9 mouse cellular contexts compared by ENCODE assay signal in genomic region chr11:95609924-95610323, GRCm38 (mm10). TPM values are rescaled to one million over a fixed set of nuclear protein-coding genes. Genes with fewer than 3 reads are reported as not detected.
A peak's percentile ranks its signal among the peaks of the same experiment; 100 is the strongest.
DNase-seq lines count a peak whose midpoint lies in the region; ATAC-seq and TF ChIP-seq lines count a peak whose summit lies in the region.
"Had no signal": no experiment of that assay in that cellular context is flagged by ENCODE, and none has a peak within 500 bp of the region (broad histone marks: within the 10 kb centered on the region; RNA-seq: fewer than 3 reads in every experiment).

No protein-coding gene starts in this region.

- no peaks in the 10 kb centered on the region for H3K9me3 ChIP-seq in heart, embryonic 10.5 days
- peaks cover 13% of the 10 kb centered on the region for H3K9me3 ChIP-seq in E14TG2a.4 (ENCODE audit: low read length)
- H3K9me3 ChIP-seq in heart, embryonic 16.5 days (replicated peaks; ENCODE audit: control insufficient read depth, low read length), result no peaks in the 10 kb centered on the region
- no peaks in the 10 kb centered on the region for H3K9me3 ChIP-seq in midbrain, embryonic 10.5 days (replicated peaks)

- no peak for TF ChIP-seq CTCF in E14TG2a.4 (conservative IDR thresholded peaks at IDR 0.05; ENCODE audit: low read length)

- 0 out of 2 replicates have a peak, but pooled peaks have one; percentile 14 for ATAC-seq in heart, embryonic 16.5 days (replicated peaks; ENCODE audit: extremely low read depth, insufficient read depth, low FRiP score)

- peak overlapping the region; percentile 52 for H3K4me3 ChIP-seq in heart, embryonic 10.5 days
- H3K4me3 ChIP-seq in E14TG2a.4 (replicated peaks; ENCODE audit: low read length), result peak overlapping the region; percentile 41
- H3K4me3 ChIP-seq in heart, embryonic 16.5 days (ENCODE audit: low read length), result peak overlapping the region; percentile 38
- H3K4me3 ChIP-seq in midbrain, embryonic 10.5 days, result peak overlapping the region; percentile 36

- peak overlapping the region; percentile 38 for H3K9ac ChIP-seq in heart, embryonic 16.5 days (ENCODE audit: low read length)

- no peaks in the 10 kb centered on the region for H3K36me3 ChIP-seq in heart, embryonic 10.5 days
- H3K36me3 ChIP-seq in E14TG2a.4 (ENCODE audit: insufficient read depth, low read length), result no peaks in the 10 kb centered on the region
- H3K36me3 ChIP-seq in heart, embryonic 16.5 days (ENCODE audit: control insufficient read depth, insufficient read depth), result no peaks in the 10 kb centered on the region
- no peaks in the 10 kb centered on the region for H3K36me3 ChIP-seq in midbrain, embryonic 10.5 days

- peak overlapping the region; percentile 67 for H3K4me2 ChIP-seq in heart, embryonic 16.5 days (ENCODE audit: low read depth, low read length)

- intact Hi-C loops in left cerebral cortex, postnatal 25 days (cut with DNase I), result no loop called here

- DNase-seq in heart, embryonic 10.5 days (ENCODE audit: low spot score), result no peak
- no peak for DNase-seq in heart, postnatal 4 days
- DNase-seq in midbrain, embryonic 10.5 days (ENCODE audit: low spot score), result no peak
- DNase-seq in urinary bladder, adult 18-20 months (ENCODE audit: low spot score in 2 of 2), result no peak
- DNase-seq in layer of hippocampus, adult 11-12 months (ENCODE audit: low spot score), result no peak
- no peak for DNase-seq in left cerebral cortex, postnatal 25 days (ENCODE audit: low spot score in 2 of 2)
- DNase-seq: thymus, adult 18-20 months had no signal

- peaks cover 54% of the 10 kb centered on the region for H3K27me3 ChIP-seq in heart, embryonic 10.5 days (ENCODE audit: insufficient read depth, poor library complexity, severe bottlenecking)
- H3K27me3 ChIP-seq in E14TG2a.4 (ENCODE audit: insufficient read depth, low read length), result peaks cover 30% of the 10 kb centered on the region
- peaks cover 7% of the 10 kb centered on the region; the same call in 1 of the 2 replicates for H3K27me3 ChIP-seq in heart, embryonic 16.5 days (ENCODE audit: control insufficient read depth, insufficient read depth, low read length)
- peaks cover 45% of the 10 kb centered on the region for H3K27me3 ChIP-seq in midbrain, embryonic 10.5 days (ENCODE audit: low read depth, poor library complexity, severe bottlenecking)

- WGBS in heart, embryonic 10.5 days, result 42% methylated on average over 8 of the region's 8 CpGs
- 33% methylated on average over 8 of the region's 8 CpGs for WGBS in heart, embryonic 16.5 days
- 42% methylated on average over 8 of the region's 8 CpGs for WGBS in midbrain, embryonic 10.5 days

- peaks cover 23% of the 10 kb centered on the region for H3K4me1 ChIP-seq in heart, embryonic 10.5 days
- H3K4me1 ChIP-seq in E14TG2a.4 (replicated peaks; ENCODE audit: low read depth, low read length), result peaks cover 46% of the 10 kb centered on the region
- peaks cover 7% of the 10 kb centered on the region for H3K4me1 ChIP-seq in heart, embryonic 16.5 days (ENCODE audit: control insufficient read depth, insufficient read depth, low read length)
- H3K4me1 ChIP-seq in midbrain, embryonic 10.5 days, result peaks cover 31% of the 10 kb centered on the region

- H3K27ac ChIP-seq in heart, embryonic 10.5 days, result peak overlapping the region; percentile 62
- H3K27ac ChIP-seq in heart, embryonic 16.5 days (ENCODE audit: low read length), result no peak overlapping the region
- no peak overlapping the region for H3K27ac ChIP-seq in midbrain, embryonic 10.5 days (replicated peaks)

RNA-seq across cellular contexts. Expression of gene Ngfr, which starts 22.4 kb away (rescaled TPM):
- 4.5 and 9.9 TPM in 2 replicates for polyA plus RNA-seq in heart, embryonic 10.5 days (2016; fragmentation: Nextera tagmentation; extraction: Ambion mirVana)
- total RNA-seq in heart, postnatal 4 days (2021), result 1 to 10 TPM; 3.7 to 4.3 TPM
- 4.3 and 5.3 TPM in 2 replicates for polyA plus RNA-seq in heart, embryonic 16.5 days (2015; fragmentation: Nextera tagmentation; extraction: Ambion mirVana)
- polyA plus RNA-seq in midbrain, embryonic 10.5 days (2016; fragmentation: Nextera tagmentation; extraction: Ambion mirVana), result 17.9 and 22.5 TPM in 2 replicates
- 1 to 10 TPM; 1.1 to 1.7 TPM for total RNA-seq in left cerebral cortex, postnatal 25 days (2021)

RNA-seq across cellular contexts. Expression of gene Phb, which starts 56.8 kb away (rescaled TPM):
- 320 and 328 TPM in 2 replicates for polyA plus RNA-seq in heart, embryonic 10.5 days (2016; fragmentation: Nextera tagmentation; extraction: Ambion mirVana)
- total RNA-seq in heart, postnatal 4 days (2021), result 100 to 1,000 TPM; 304 to 319 TPM
- polyA plus RNA-seq in heart, embryonic 16.5 days (2015; fragmentation: Nextera tagmentation; extraction: Ambion mirVana), result 295 and 306 TPM in 2 replicates
- 227 and 251 TPM in 2 replicates for polyA plus RNA-seq in midbrain, embryonic 10.5 days (2016; fragmentation: Nextera tagmentation; extraction: Ambion mirVana)
- 10 to 100 TPM; 80.2 to 81.4 TPM for total RNA-seq in left cerebral cortex, postnatal 25 days (2021)
